In genomic region chr3:95277149-95277551, GRCm38 (mm10) we compare ENCODE assay signal across 10 mouse cellular contexts. TPM values are rescaled to one million over a fixed set of nuclear protein-coding genes. Genes with fewer than 3 reads are reported as not detected.
DNase-seq lines count a peak whose midpoint lies in the region; ATAC-seq lines count a peak whose summit lies in the region.
"Had no signal": no experiment of that assay in that cellular context is flagged by ENCODE, and none has a peak within 500 bp of the region (broad histone marks: within the 10 kb centered on the region; RNA-seq: fewer than 3 reads in every experiment).

No protein-coding gene starts in this region.

- intact Hi-C loops in heart, postnatal 10 days (cut with DNase I): no loop called here

- no peak for ATAC-seq in kidney, embryonic 16.5 days (ENCODE audit: low FRiP score, low TSS enrichment)

- H3K36me3 ChIP-seq in kidney, embryonic 16.5 days (ENCODE audit: insufficient read depth, low read length): no peaks in the 10 kb centered on the region

- no peaks in the 10 kb centered on the region for H3K27me3 ChIP-seq in kidney, embryonic 16.5 days (ENCODE audit: insufficient read depth, low read length)
- H3K27me3 ChIP-seq: hindbrain, embryonic 12.5 days had no signal

- no peak overlapping the region for H3K9ac ChIP-seq in kidney, embryonic 16.5 days (replicated peaks; ENCODE audit: low read length)
- H3K9ac ChIP-seq: hindbrain, embryonic 12.5 days had no signal

- H3K4me3 ChIP-seq in kidney, embryonic 16.5 days (ENCODE audit: low read length): no peak overlapping the region
- H3K4me3 ChIP-seq: hindbrain, embryonic 12.5 days had no signal

- no peak overlapping the region for H3K4me2 ChIP-seq in kidney, embryonic 16.5 days (replicated peaks; ENCODE audit: low read depth, low read length)
- H3K4me2 ChIP-seq: hindbrain, embryonic 12.5 days; midbrain, embryonic 11.5 days had no signal

- WGBS in kidney, embryonic 16.5 days: 71% methylated on average over 1 of the region's 1 CpGs

- H3K4me1 ChIP-seq in kidney, embryonic 16.5 days (ENCODE audit: insufficient read depth, low read length): peaks cover 15% of the 10 kb centered on the region

- H3K27ac ChIP-seq in kidney, embryonic 16.5 days (ENCODE audit: low read length): peak overlapping the region; percentile 23; the same call in 1 of the 2 replicates
- H3K27ac ChIP-seq: hindbrain, embryonic 12.5 days had no signal

- H3K9me3 ChIP-seq in kidney, embryonic 16.5 days (ENCODE audit: low read length): no peaks in the 10 kb centered on the region
- H3K9me3 ChIP-seq: hindbrain, embryonic 12.5 days had no signal

- peak; percentile 63 for DNase-seq in cerebellum, adult 9-10 months
- DNase-seq in cerebellum, postnatal 10 days: no peak
- no peak for DNase-seq in kidney, adult 11 months
- peak; percentile 49 to 59 for DNase-seq in heart, postnatal 10 days
- peak; percentile 65 for DNase-seq in skeletal muscle tissue, adult 2 months (ENCODE audit: low read depth, low spot score)
- DNase-seq in spleen, postnatal 36 days (ENCODE audit: low spot score in 2 of 2): no peak
- DNase-seq in embryo, embryonic 10 days (ENCODE audit: low spot score): no peak

RNA-seq across cellular contexts. Expression of gene Mindy1, which starts 4.0 kb away (rescaled TPM):
- 55.8 and 57.0 TPM in 2 replicates for polyA plus RNA-seq in kidney, embryonic 16.5 days (2015; fragmentation: Nextera tagmentation; extraction: Ambion mirVana)
- total RNA-seq in heart, postnatal 10 days (2021): 10 to 100 TPM; 27.7 TPM

RNA-seq across cellular contexts. Expression of gene Prune1, which starts 4.7 kb away (rescaled TPM):
- polyA plus RNA-seq in kidney, embryonic 16.5 days (2015; fragmentation: Nextera tagmentation; extraction: Ambion mirVana): 25.8 and 27.4 TPM in 2 replicates
- 10 to 100 TPM; 28.8 to 35.2 TPM for total RNA-seq in heart, postnatal 10 days (2021)

RNA-seq across cellular contexts. Expression of gene Bnipl, which starts 26.2 kb away (rescaled TPM):
- polyA plus RNA-seq in kidney, embryonic 16.5 days (2015; fragmentation: Nextera tagmentation; extraction: Ambion mirVana): 0.41 and 0.82 TPM in 2 replicates
- not detected for total RNA-seq in heart, postnatal 10 days (2021)

RNA-seq across cellular contexts. Expression of gene Anxa9, which starts 29.8 kb away (rescaled TPM):
- 8.6 and 9.4 TPM in 2 replicates for polyA plus RNA-seq in kidney, embryonic 16.5 days (2015; fragmentation: Nextera tagmentation; extraction: Ambion mirVana)
- total RNA-seq in heart, postnatal 10 days (2021): under 1 TPM; 0.37 to 0.38 TPM

RNA-seq across cellular contexts. Expression of gene Gm128, which starts 35.8 kb away (rescaled TPM):
- polyA plus RNA-seq in kidney, embryonic 16.5 days (2015; fragmentation: Nextera tagmentation; extraction: Ambion mirVana): 0.53 and 0.55 TPM in 2 replicates
- total RNA-seq in heart, postnatal 10 days (2021): under 1 TPM in 1 of 2 experiments, not detected in 1; 0.12 TPM

Comparison
In these comparisons a context has a peak if more than half of its experiments do, and no peak if none do; other contexts are left out.
1. DNase-seq: peak in cerebellum, adult 9-10 months (single experiment), heart, postnatal 10 days (2 of 2) and skeletal muscle tissue, adult 2 months (single experiment); none in cerebellum, postnatal 10 days (0 of 2), kidney, adult 11 months (single experiment), spleen, postnatal 36 days (0 of 2) and embryo, embryonic 10 days (single experiment).